Mouse (Mus musculus): ENCODE data around the gene Spice1.

GRCm38 (mm10) chr16:44434931-44435330 is 88.0 kb downstream of the Spice1 start:
- TF ChIP-seq GATA1 (IDR thresholded peaks at IDR 0.05; ENCODE audit: borderline replicate concordance, low read length) (no peak), CTCF (IDR thresholded peaks at IDR 0.05; ENCODE audit: low read depth, low read length) (no peak)

Measured in G1E (cell line).